Mouse (Mus musculus): ENCODE measurements around the gene Cers6. TPM values are rescaled to one million over a fixed set of nuclear protein-coding genes. Genes with fewer than 3 reads are reported as not detected.

Gene Cers6
- polyA plus RNA-seq, 1 experiment, result not detected

GRCm38 (mm10) chr2:69045926-69046325 lies 184.7 kb downstream of the Cers6 start:
- TF ChIP-seq POLR2A (IDR thresholded peaks at IDR 0.05; ENCODE audit: insufficient read depth, low read depth, low read length) (no peak), CTCF (IDR thresholded peaks at IDR 0.05; ENCODE audit: insufficient read depth, low read depth, low read length) (no peak)
- no peak overlapping the region for H3K27ac ChIP-seq (ENCODE audit: insufficient read depth, low read depth, low read length)
- 71% methylated on average over 4 of the region's 4 CpGs for WGBS
- peaks cover 7% of the 10 kb centered on the region; the same call in 1 of the 2 replicates for H3K4me1 ChIP-seq (ENCODE audit: control insufficient read depth, insufficient read depth, low read length)
- H3K4me3 ChIP-seq (ENCODE audit: insufficient read depth, low read depth, low read length), result no peak overlapping the region

- H3K4me1 ChIP-seq (ENCODE audit: control insufficient read depth, insufficient read depth, low read length), result peaks cover 9% of the 10 kb centered on the region; the same call in 1 of the 2 replicates
- 85% methylated on average over 7 of the region's 7 CpGs for whole genome bisulfite sequencing
- TF ChIP-seq CTCF (IDR thresholded peaks at IDR 0.05; ENCODE audit: insufficient read depth, low read depth, low read length) (no peak), POLR2A (IDR thresholded peaks at IDR 0.05; ENCODE audit: insufficient read depth, low read depth, low read length) (no peak)
- H3K4me3 ChIP-seq (ENCODE audit: insufficient read depth, low read depth, low read length), result no peak overlapping the region
- H3K27ac ChIP-seq (ENCODE audit: insufficient read depth, low read depth, low read length), result no peak overlapping the region
Measured at GRCm38 (mm10) chr2:69047297-69047696, 186.1 kb downstream of the Cers6 start.

DNA sequence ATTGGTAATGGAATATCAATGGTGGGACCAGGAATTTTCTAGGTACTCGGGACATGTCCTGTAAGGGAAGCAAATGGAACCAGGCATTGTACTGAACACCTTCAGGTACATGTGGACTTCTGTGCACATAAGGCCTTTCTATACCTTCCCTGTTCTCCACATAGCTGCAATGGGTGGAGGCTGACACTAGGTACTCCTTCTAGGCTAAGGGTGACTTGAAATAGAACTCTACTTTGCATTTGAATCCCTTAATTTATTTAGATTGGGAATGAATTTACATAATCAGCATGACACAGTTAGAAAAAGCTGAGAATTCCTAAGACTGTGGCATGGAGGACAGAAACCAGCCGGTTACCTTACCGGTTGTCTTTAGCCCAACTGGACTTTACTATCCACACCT lies 186.6 kb downstream of the Cers6 start:
- Histone ChIP-seq H3K4me3 (ENCODE audit: insufficient read depth, low read depth, low read length) (no peak overlapping the region), H3K4me1 (ENCODE audit: control insufficient read depth, insufficient read depth, low read length) (peaks cover 7% of the 10 kb centered on the region; the same call in 1 of the 2 replicates), H3K27ac (ENCODE audit: insufficient read depth, low read depth, low read length) (no peak overlapping the region)
- 80% methylated on average over 3 of the region's 3 CpGs for WGBS
- TF ChIP-seq POLR2A (IDR thresholded peaks at IDR 0.05; ENCODE audit: insufficient read depth, low read depth, low read length), result no peak
- no peak for TF ChIP-seq CTCF (IDR thresholded peaks at IDR 0.05; ENCODE audit: insufficient read depth, low read depth, low read length)

- Histone ChIP-seq H3K27ac (ENCODE audit: insufficient read depth, low read depth, low read length) (0 out of 2 replicates have a peak overlapping the region, but pooled peaks have one; percentile 4), H3K4me3 (ENCODE audit: insufficient read depth, low read depth, low read length) (no peak overlapping the region), H3K4me1 (ENCODE audit: control insufficient read depth, insufficient read depth, low read length) (peaks cover 7% of the 10 kb centered on the region; the same call in 1 of the 2 replicates)
- TF ChIP-seq CTCF (IDR thresholded peaks at IDR 0.05; ENCODE audit: insufficient read depth, low read depth, low read length) (no peak), POLR2A (IDR thresholded peaks at IDR 0.05; ENCODE audit: insufficient read depth, low read depth, low read length) (no peak)
- WGBS, result 43% methylated on average over 7 of the region's 7 CpGs
Measured at GRCm38 (mm10) chr2:69049179-69049578, 187.9 kb downstream of the Cers6 start.

DNA sequence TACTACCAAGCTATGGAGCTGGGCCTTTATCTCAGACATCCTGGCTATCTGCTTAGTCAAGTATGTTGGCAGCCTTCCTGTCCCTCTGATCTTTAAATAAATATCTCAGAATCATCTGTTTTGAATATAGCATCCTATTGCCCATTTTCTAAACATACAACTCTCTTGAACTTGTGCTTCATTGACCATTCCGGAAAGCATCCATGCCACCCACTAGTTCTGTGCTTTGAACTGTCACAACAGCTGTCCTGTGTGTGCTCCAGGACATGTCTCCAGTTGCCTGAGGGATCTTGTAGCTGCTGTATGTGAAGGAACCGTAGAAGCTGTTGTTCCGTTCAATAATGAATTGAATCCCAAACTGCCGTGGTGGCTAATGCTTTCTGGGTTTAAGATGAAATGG lies 188.9 kb downstream of the Cers6 start:
- H3K4me1 ChIP-seq (ENCODE audit: control insufficient read depth, insufficient read depth, low read length), result peaks cover 9% of the 10 kb centered on the region; the same call in 1 of the 2 replicates
- H3K27ac ChIP-seq (ENCODE audit: insufficient read depth, low read depth, low read length), result no peak overlapping the region
- 83% methylated on average over 4 of the region's 4 CpGs for WGBS
- H3K4me3 ChIP-seq (ENCODE audit: insufficient read depth, low read depth, low read length), result no peak overlapping the region
- no peak for TF ChIP-seq CTCF (IDR thresholded peaks at IDR 0.05; ENCODE audit: insufficient read depth, low read depth, low read length)
- TF ChIP-seq POLR2A (IDR thresholded peaks at IDR 0.05; ENCODE audit: insufficient read depth, low read depth, low read length), result no peak

- TF ChIP-seq POLR2A (IDR thresholded peaks at IDR 0.05; ENCODE audit: insufficient read depth, low read depth, low read length) (no peak), CTCF (IDR thresholded peaks at IDR 0.05; ENCODE audit: insufficient read depth, low read depth, low read length) (no peak)
- H3K27ac ChIP-seq (ENCODE audit: insufficient read depth, low read depth, low read length), result no peak overlapping the region
- peaks cover 9% of the 10 kb centered on the region; the same call in 1 of the 2 replicates for H3K4me1 ChIP-seq (ENCODE audit: control insufficient read depth, insufficient read depth, low read length)
- WGBS, result 20% methylated on average over 1 of the region's 1 CpGs
- no peak overlapping the region for H3K4me3 ChIP-seq (ENCODE audit: insufficient read depth, low read depth, low read length)
Measured at GRCm38 (mm10) chr2:69051596-69051995, 190.4 kb downstream of the Cers6 start.

DNA sequence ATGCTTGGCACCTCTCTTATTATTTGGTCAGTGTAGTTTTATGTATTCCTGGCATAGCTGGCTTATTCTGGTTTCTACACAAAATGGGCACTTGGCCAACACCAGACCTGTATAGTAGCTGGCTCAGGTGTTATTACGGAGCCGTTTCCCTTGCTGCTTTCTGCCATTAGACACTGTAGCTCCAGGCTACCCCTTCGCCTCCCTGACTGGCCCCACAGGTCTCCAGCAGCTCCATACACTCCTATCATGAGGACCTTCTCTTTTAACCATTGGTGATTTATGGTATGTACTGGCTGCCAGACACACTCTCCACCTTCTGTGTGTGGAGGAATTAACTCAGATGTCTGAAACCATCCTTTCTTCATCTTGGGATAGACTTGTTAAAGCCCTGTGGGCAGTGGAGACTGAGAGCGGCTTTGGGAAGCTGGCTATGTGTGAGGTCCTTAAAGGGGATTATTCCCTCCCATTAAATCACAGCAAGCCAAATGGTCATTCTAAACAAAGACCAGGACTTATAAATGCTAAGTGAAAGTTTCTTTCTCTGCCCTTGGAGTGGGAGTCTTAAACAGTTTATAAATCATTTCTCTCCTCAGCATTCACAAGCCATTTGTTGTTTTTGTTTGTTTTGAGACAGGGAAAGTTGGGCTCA lies 192.1 kb downstream of the Cers6 start:
- H3K4me1 ChIP-seq (ENCODE audit: control insufficient read depth, insufficient read depth, low read length), result peaks cover 9% of the 10 kb centered on the region; the same call in 1 of the 2 replicates
- WGBS, result 80% methylated on average over 4 of the region's 4 CpGs
- H3K4me3 ChIP-seq (ENCODE audit: insufficient read depth, low read depth, low read length), result no peak overlapping the region
- H3K27ac ChIP-seq (ENCODE audit: insufficient read depth, low read depth, low read length), result no peak overlapping the region
- TF ChIP-seq POLR2A (IDR thresholded peaks at IDR 0.05; ENCODE audit: insufficient read depth, low read depth, low read length) (no peak), CTCF (IDR thresholded peaks at IDR 0.05; ENCODE audit: insufficient read depth, low read depth, low read length) (no peak)

- Histone ChIP-seq H3K4me1 (ENCODE audit: control insufficient read depth, insufficient read depth, low read length) (peaks cover 7% of the 10 kb centered on the region; the same call in 1 of the 2 replicates), H3K4me3 (ENCODE audit: insufficient read depth, low read depth, low read length) (no peak overlapping the region), H3K27ac (ENCODE audit: insufficient read depth, low read depth, low read length) (no peak overlapping the region)
- 30% methylated on average over 4 of the region's 4 CpGs for WGBS
- TF ChIP-seq POLR2A (IDR thresholded peaks at IDR 0.05; ENCODE audit: insufficient read depth, low read depth, low read length) (no peak), CTCF (IDR thresholded peaks at IDR 0.05; ENCODE audit: insufficient read depth, low read depth, low read length) (no peak)
Measured at GRCm38 (mm10) chr2:69054279-69054678, 193.0 kb downstream of the Cers6 start.

DNA sequence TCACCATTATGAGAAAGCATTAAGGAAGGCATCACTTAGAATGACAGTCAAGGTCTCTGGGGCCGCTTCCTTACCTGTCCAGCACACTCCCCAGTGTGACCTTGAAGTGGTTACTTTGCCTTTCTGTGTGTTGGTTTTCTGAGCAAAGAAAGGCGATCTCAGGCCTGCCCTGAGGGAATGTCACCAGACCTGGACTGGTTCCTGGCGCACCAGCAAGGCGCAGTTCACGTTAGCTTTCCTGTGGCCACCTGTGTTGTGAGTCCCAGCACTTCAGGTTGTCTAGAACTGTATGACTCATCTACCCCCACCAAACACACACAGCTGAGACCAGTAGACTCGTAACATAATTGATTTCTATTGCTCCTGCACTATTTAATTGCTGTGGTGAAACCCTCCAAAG lies 193.9 kb downstream of the Cers6 start:
- H3K4me1 ChIP-seq (ENCODE audit: control insufficient read depth, insufficient read depth, low read length), result 0 out of 2 replicates have a peak, but pooled peaks cover 4% of the 10 kb centered on the region
- no peak overlapping the region for H3K4me3 ChIP-seq (ENCODE audit: insufficient read depth, low read depth, low read length)
- TF ChIP-seq CTCF (IDR thresholded peaks at IDR 0.05; ENCODE audit: insufficient read depth, low read depth, low read length), result no peak
- TF ChIP-seq POLR2A (IDR thresholded peaks at IDR 0.05; ENCODE audit: insufficient read depth, low read depth, low read length), result no peak
- H3K27ac ChIP-seq (ENCODE audit: insufficient read depth, low read depth, low read length), result no peak overlapping the region
- 89% methylated on average over 6 of the region's 6 CpGs for WGBS

Data from olfactory bulb, adult 2 months (tissue).